Mouse (Mus musculus): ENCODE measurements around the gene Gnb1l. TPM values are rescaled to one million over a fixed set of nuclear protein-coding genes. Genes with fewer than 3 reads are reported as not detected.
A peak's percentile ranks its signal among the peaks of the same experiment; 100 is the strongest.
"Not testable (repeated sequence)": the region's sequence is repeated elsewhere in the genome, so short reads cannot be mapped to it uniquely, and the experiment has no call there.

The Gnb1l gene
- total RNA-seq, 2 experiments from 2014 or later: 5.8 to 6.0 TPM

DNA sequence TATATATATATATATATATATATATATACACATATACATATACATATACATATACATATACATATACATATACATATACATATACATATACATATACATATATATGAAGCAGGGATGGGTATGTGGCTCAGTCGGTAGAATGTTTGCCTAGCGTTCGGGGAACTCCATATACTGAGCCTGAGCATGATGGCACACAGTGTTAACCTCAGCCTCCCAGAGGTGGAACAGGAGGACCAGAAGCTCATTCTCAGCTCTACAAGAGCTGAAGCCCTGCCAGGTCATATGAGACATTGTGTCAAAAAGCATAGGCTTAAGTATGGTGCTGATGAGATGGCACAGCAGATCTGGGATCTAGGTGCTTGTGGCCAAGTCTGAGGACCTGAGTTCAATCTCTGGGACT is 8.2 kb upstream of the Gnb1l start:
- no peak for TF ChIP-seq CTCF (conservative IDR thresholded peaks at IDR 0.05)
- no peak overlapping the region for H3K27ac ChIP-seq
- H3K4me3 ChIP-seq: no peak overlapping the region
- no peak for DNase-seq (ENCODE audit: low spot score in 2 of 2)

- TF ChIP-seq CTCF (conservative IDR thresholded peaks at IDR 0.05): no peak
- Histone ChIP-seq H3K27ac (no peak overlapping the region), H3K4me3 (no peak overlapping the region)
- DNase-seq (ENCODE audit: low spot score in 2 of 2): no peak
Observed at GRCm38 (mm10) chr16:18490894-18491293, 7.6 kb upstream of the Gnb1l start.

DNA sequence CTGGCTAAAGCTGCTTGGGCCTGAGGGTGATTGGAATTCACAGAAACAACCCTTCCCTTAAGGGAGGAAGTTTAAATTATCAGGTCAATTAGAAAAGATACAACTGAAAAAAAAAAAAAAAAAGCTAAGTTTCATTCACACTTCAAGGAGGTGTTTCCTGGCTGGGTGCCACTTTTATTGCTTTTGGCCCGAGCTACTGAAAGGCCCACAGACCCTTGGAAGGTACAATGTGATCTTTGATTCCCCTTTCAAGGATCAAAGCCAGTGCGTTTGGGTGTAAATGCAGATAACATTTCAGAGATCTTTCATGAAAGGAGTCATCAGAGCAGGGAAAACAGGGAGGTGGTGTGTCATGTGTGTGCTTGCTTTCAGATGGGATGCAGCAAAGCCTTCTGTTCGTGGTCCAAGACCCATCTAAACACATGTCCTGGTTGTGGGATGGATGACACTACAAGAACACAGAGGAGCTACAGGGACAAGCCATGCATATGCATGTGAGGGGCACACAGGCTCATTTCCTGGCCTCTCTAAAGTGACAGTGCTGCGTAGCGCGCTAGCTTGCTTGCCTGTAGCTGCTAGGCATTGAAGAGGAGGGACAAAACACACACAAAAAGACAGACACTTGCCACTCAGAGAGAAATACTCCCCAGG is 523 bp upstream of the Gnb1l start:
- DNase-seq (ENCODE audit: low spot score in 2 of 2): peak; percentile 16
- Histone ChIP-seq H3K27ac (peak overlapping the region; percentile 94), H3K4me3 (peak overlapping the region; percentile 91)
- no peak for TF ChIP-seq CTCF (conservative IDR thresholded peaks at IDR 0.05)

DNA sequence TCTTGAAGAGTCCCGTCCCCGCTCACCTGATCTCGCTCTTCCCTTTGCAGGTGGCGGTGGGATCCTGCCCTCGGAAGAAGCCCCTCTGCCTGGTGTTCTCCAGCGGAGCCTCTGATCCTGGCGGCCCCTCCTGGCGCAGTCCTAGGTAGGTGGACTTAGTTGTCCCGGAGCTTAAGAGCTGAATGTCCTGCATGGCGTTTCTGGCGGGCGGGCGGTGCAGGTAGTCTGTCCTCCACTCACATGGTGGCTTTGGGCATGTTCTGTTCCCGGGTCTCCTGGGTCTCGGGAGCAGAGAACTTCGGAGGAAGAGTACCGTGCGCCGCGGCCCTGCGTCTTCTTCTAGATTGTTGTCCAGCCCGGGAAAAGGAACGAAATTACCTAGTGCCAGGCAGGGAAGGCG is 483 bp downstream of the Gnb1l start:
- no peak for TF ChIP-seq CTCF (conservative IDR thresholded peaks at IDR 0.05)
- DNase-seq (ENCODE audit: low spot score in 2 of 2): no peak
- Histone ChIP-seq H3K27ac (peak overlapping the region; percentile 94), H3K4me3 (peak overlapping the region; percentile 91)

GRCm38 (mm10) chr16:18501531-18501930 is 3.0 kb downstream of the Gnb1l start:
- Histone ChIP-seq H3K27ac (no peak overlapping the region), H3K4me3 (no peak overlapping the region)
- no peak for DNase-seq (ENCODE audit: low spot score in 2 of 2)
- no peak for TF ChIP-seq CTCF (conservative IDR thresholded peaks at IDR 0.05)

GRCm38 (mm10) chr16:18503566-18504342 is 5.2 kb downstream of the Gnb1l start:
- H3K4me3 ChIP-seq: no peak overlapping the region

DNA sequence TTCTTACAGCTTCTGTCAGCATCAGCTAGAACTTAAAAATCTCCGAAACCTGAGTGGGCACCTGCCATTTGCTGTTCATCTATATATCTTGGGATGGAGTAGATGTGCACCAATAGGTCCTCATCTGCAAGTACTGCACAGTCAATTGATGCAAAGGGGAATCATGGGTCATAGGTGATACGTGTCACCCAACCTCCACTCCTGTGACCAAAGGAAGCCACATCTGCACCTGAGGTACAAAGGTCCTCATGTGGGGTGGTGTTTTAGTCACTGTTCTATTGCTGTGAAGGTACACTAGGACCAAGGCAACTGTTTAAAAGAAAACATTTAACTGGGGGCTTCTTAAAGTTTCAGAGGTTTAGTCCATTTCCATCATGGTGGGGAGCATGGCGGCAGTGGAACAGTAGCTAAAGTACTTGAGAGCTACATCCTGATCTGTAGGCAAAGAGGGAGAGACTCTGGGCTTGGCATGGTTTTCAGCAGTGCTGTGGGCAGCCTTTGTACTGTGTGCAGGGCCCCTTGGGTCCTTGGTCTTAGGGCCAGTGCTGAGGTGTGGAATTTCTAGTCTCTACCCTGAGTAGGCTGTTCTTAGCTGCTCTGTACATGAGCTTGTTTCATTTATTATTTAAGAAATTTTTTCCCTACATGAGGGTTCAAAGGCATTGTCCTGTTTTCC is 8.1 kb downstream of the Gnb1l start:
- Histone ChIP-seq H3K27ac (no peak overlapping the region), H3K4me3 (no peak overlapping the region)
- no peak for TF ChIP-seq CTCF (conservative IDR thresholded peaks at IDR 0.05)
- no peak for DNase-seq (ENCODE audit: low spot score in 2 of 2)

More at GRCm38 (mm10) chr16:18503566-18504342, 5.2 kb downstream of the Gnb1l start:
- no peak for TF ChIP-seq CTCF (conservative IDR thresholded peaks at IDR 0.05)
- no peak for DNase-seq (ENCODE audit: low spot score in 2 of 2)
- no peak overlapping the region for H3K27ac ChIP-seq

- Histone ChIP-seq H3K27ac (no peak overlapping the region), H3K4me3 (no peak overlapping the region)
- no peak for DNase-seq (ENCODE audit: low spot score in 2 of 2)
- no peak for TF ChIP-seq CTCF (conservative IDR thresholded peaks at IDR 0.05)
Observed at GRCm38 (mm10) chr16:18507200-18507549, 8.7 kb downstream of the Gnb1l start.

DNA sequence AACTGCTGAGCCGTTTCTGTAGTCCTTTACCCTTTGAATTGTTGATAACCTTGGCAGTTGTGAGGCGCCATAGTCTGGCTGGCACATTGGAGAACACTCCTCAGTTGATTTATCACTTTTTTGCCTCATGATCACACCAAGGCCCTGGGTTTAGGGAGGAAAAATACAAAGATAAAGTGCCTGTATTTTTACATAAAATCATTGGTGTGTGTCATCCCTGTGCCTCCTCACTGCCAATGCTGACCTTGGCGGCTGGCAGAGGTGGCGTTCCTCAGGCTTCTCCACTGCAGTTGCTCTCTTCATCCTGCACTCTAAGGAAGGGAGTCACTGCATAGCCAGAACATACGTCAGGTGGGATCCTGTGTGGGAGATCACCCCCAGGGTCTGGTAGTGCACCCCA is 13.2 kb downstream of the Gnb1l start:
- no peak overlapping the region for H3K27ac ChIP-seq
- TF ChIP-seq CTCF (conservative IDR thresholded peaks at IDR 0.05): no peak
- DNase-seq (ENCODE audit: low spot score in 2 of 2): no peak
- no peak overlapping the region for H3K4me3 ChIP-seq

GRCm38 (mm10) chr16:18513508-18513907 is 15.0 kb downstream of the Gnb1l start:
- TF ChIP-seq CTCF (conservative IDR thresholded peaks at IDR 0.05): no peak
- Histone ChIP-seq H3K27ac (no peak overlapping the region), H3K4me3 (no peak overlapping the region)
- no peak for DNase-seq (ENCODE audit: low spot score in 2 of 2)

- DNase-seq (ENCODE audit: low spot score in 2 of 2): peak; percentile 55 to 66
- H3K27ac ChIP-seq: no peak overlapping the region
- H3K4me3 ChIP-seq: no peak overlapping the region
- TF ChIP-seq CTCF (conservative IDR thresholded peaks at IDR 0.05): peak; percentile 79
Observed at GRCm38 (mm10) chr16:18518091-18518490, 19.6 kb downstream of the Gnb1l start.

DNA sequence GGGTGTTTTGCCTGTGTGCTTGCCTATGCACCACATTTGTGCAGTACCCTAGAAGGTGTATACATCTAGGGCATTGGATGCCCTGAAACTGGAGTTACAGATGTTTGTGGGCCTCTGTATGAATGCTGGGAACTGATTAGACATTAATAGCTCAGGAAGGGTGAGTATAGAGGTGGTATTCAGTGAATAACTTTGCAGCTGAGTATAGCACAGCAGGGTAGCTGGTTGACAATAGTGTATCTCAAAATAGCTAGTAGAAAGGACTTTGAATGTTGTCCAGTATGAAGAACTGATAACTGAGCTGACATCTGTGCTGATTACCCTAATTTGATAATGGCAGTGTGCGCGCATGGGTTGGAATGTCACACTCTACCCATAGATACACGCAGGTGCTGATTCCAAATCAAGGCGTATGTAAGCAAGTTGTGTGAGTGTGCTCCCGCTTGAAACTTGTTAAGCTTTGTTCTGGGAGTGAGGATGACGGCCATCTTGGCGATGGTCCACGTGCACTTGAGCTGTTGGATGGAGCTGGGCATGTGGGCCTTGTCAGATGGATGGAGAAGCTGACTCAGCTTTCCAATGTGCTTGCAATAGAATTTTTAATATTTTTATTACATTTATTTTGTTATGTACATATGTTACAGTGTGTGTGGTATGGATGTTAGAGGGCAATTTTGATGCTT is 25.2 kb downstream of the Gnb1l start:
- Histone ChIP-seq H3K4me3 (no peak overlapping the region), H3K27ac (no peak overlapping the region)
- no peak for DNase-seq (ENCODE audit: low spot score in 2 of 2)
- no peak for TF ChIP-seq CTCF (conservative IDR thresholded peaks at IDR 0.05)

DNA sequence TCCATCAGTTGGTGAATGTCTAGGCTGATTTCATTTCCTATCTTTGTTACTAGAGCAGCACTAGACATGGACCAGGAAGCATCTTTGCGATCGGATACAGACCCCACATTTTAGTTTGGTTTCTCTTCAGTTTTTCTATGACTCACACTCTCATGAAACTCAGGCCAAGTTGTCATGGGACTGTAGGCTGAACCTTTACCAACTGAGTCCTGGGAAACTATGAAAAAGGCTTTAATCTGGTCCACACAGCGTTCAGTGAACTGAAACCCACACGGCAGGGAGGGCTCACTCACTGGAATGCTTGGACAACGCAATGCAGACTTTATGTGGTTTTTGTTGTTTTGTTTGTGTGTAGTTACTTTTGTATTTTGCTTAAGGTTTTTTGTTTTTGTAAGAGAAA is 30.1 kb downstream of the Gnb1l start:
- H3K4me3 ChIP-seq: no peak overlapping the region
- DNase-seq (ENCODE audit: low spot score in 2 of 2): no peak
- H3K27ac ChIP-seq: no peak overlapping the region
- TF ChIP-seq CTCF (conservative IDR thresholded peaks at IDR 0.05): no peak

GRCm38 (mm10) chr16:18533061-18533460 is 34.5 kb downstream of the Gnb1l start:
- not testable (repeated sequence) for H3K4me3 ChIP-seq; H3K27ac ChIP-seq; DNase-seq (ENCODE audit: low spot score in 2 of 2)
